Mouse (Mus musculus) activated CD4-positive, CD25-positive, alpha-beta regulatory T cell (primary cell): Measurements from ENCODE around the gene Gm8439. TPM values are rescaled to one million over a fixed set of nuclear protein-coding genes. Genes with fewer than 3 reads are reported as not detected.

Experiments
- polyA plus RNA-seq, 2 experiments: library from polyadenylated mRNA; unstranded; fragments of 100-300 nt; shearing (Covaris generic); gene quantifications; one replicate each; pipeline ENCODE4 v1.2.1; 2017

Gm8439 gene
- polyA plus RNA-seq = not detected

GRCm38 (mm10) chr4:120588445-120588844, at the start of gene Gm8439:
TSS of gene Gm8439 (plus strand) at chr4:120588745.

GRCm38 (mm10) chr4:120569486-120570437, 18.8 kb upstream of the Gm8439 start, which contains the start of gene Ctps:
TSS of gene Ctps (minus strand) at chr4:120570276.

Other genes starting within 250 kb of the Gm8439 start
- gene Scmh1, start 183.5 kb upstream of the Gm8439 start, polyA plus RNA-seq = 10 to 100 TPM in 1 of 2 experiments, 1 to 10 TPM in 1; 7.7 to 20.5 TPM
- gene Slfnl1, start 56.5 kb upstream of the Gm8439 start, polyA plus RNA-seq = not detected
- 10 to 100 TPM; 17.1 to 28.7 TPM for gene Ctps, start 18.5 kb upstream of the Gm8439 start, polyA plus RNA-seq
- 1 to 10 TPM; 1.4 to 1.6 TPM for gene Cited4, start 77.8 kb downstream of the Gm8439 start, polyA plus RNA-seq
- not detected for gene Kcnq4, start 159.9 kb downstream of the Gm8439 start, polyA plus RNA-seq
- gene Nfyc, start 242.8 kb downstream of the Gm8439 start, polyA plus RNA-seq = 100 to 1,000 TPM in 1 of 2 experiments, 10 to 100 TPM in 1; 80.4 to 107 TPM